Mouse (Mus musculus): ENCODE data around the gene Gm3755. TPM values are rescaled to one million over a fixed set of nuclear protein-coding genes. Genes with fewer than 3 reads are reported as not detected.

Gene Gm3755
- polyA plus RNA-seq (2012; rRNA removed; ENCODE audit: low replicate concordance) = not detected in 2 replicates

GRCm38 (mm10) chr14:7450817-7451216 lies at the start of gene Gm3755:
Gene Gm3755 (minus strand): TSS chr14:7450917.

GRCm38 (mm10) chr14:7483662-7484061 lies 32.9 kb upstream of the Gm3755 start, which contains the start of gene Gm3752:
Gene Gm3752 (minus strand): TSS chr14:7483762.

Other genes with a start within 250 kb of the Gm3755 start
- not detected in 2 replicates for gene Gm3727, start 186.2 kb downstream of the Gm3755 start, polyA plus RNA-seq (2012; rRNA removed; ENCODE audit: low replicate concordance)
- gene Gm3739, start 135.9 kb downstream of the Gm3755 start, polyA plus RNA-seq (2012; rRNA removed; ENCODE audit: low replicate concordance) = not detected in 2 replicates
- not detected in 2 replicates for gene Gm5797, start 118.5 kb downstream of the Gm3755 start, polyA plus RNA-seq (2012; rRNA removed; ENCODE audit: low replicate concordance)
- not detected in 2 replicates for gene Gm8374, start 85.8 kb downstream of the Gm3755 start, polyA plus RNA-seq (2012; rRNA removed; ENCODE audit: low replicate concordance)
- not detected in 2 replicates for gene Gm3752, start 32.8 kb upstream of the Gm3755 start, polyA plus RNA-seq (2012; rRNA removed; ENCODE audit: low replicate concordance)
- gene Gm3558, start 117.6 kb upstream of the Gm3755 start, polyA plus RNA-seq (2012; rRNA removed; ENCODE audit: low replicate concordance) = 0.07 TPM in 1 of 2 replicates, not detected in the other
- not detected in 2 replicates for gene Gm10338, start 144.7 kb upstream of the Gm3755 start, polyA plus RNA-seq (2012; rRNA removed; ENCODE audit: low replicate concordance)
- gene Gm10128, start 193.1 kb upstream of the Gm3755 start, polyA plus RNA-seq (2012; rRNA removed; ENCODE audit: low replicate concordance) = not detected in 2 replicates